Mouse (Mus musculus): Measurements from ENCODE around the gene Gm44965. TPM values are rescaled to one million over a fixed set of nuclear protein-coding genes. Genes with fewer than 3 reads are reported as not detected.

Gm44965 gene
- polyA plus RNA-seq (2014; fragmentation: Illumina TruSeq; extraction: RNeasy Lipid Tissue Mini Kit (QIAGEN cat#74804); ENCODE audit: low read depth, low replicate concordance), result not detected

GRCm38 (mm10) chr6:48593158-48594042 lies at the start of gene Gm44965, which contains the start of gene Repin1:
Gene Gm44965, plus strand, starts transcription at chr6:48593941.
Gene Repin1, plus strand, starts transcription at chr6:48593883.

GRCm38 (mm10) chr6:48554280-48555103 lies 39.2 kb upstream of the Gm44965 start, which contains the start of gene Lrrc61:
Gene Lrrc61, plus strand, starts transcription at chr6:48554796.

GRCm38 (mm10) chr6:48572572-48573061 lies 21.1 kb upstream of the Gm44965 start, which contains the start of gene Rarres2:
Gene Rarres2, minus strand, starts transcription at chr6:48572789.

GRCm38 (mm10) chr6:48589194-48589750 lies 4.5 kb upstream of the Gm44965 start, which contains the start of gene Gm45021:
Gene Gm45021, plus strand, starts transcription at chr6:48589610.

GRCm38 (mm10) chr6:48601271-48602079 lies 7.7 kb downstream of the Gm44965 start, which contains the start of gene Zfp775:
Gene Zfp775, plus strand, starts transcription at chr6:48602063.

GRCm38 (mm10) chr6:48626464-48626863 lies 32.7 kb downstream of the Gm44965 start, which contains the start of gene AI854703:
Gene AI854703, plus strand, starts transcription at chr6:48626764.

GRCm38 (mm10) chr6:48646995-48647394 lies 53.3 kb downstream of the Gm44965 start, which contains the start of gene Gimap8:
Gene Gimap8, plus strand, starts transcription at chr6:48647234.

Other genes with a start within 250 kb of the Gm44965 start
- 2.4 TPM for gene Krba1, start 198.4 kb upstream of the Gm44965 start, polyA plus RNA-seq (2014; fragmentation: Illumina TruSeq; extraction: RNeasy Lipid Tissue Mini Kit (QIAGEN cat#74804); ENCODE audit: low read depth, low replicate concordance)
- 10.0 TPM for gene Zfp467, start 148.1 kb upstream of the Gm44965 start, polyA plus RNA-seq (2014; fragmentation: Illumina TruSeq; extraction: RNeasy Lipid Tissue Mini Kit (QIAGEN cat#74804); ENCODE audit: low read depth, low replicate concordance)
- not detected for gene Sspo, start 145.7 kb upstream of the Gm44965 start, polyA plus RNA-seq (2014; fragmentation: Illumina TruSeq; extraction: RNeasy Lipid Tissue Mini Kit (QIAGEN cat#74804); ENCODE audit: low read depth, low replicate concordance)
- 0.40 TPM for gene Atp6v0e2, start 56.3 kb upstream of the Gm44965 start, polyA plus RNA-seq (2014; fragmentation: Illumina TruSeq; extraction: RNeasy Lipid Tissue Mini Kit (QIAGEN cat#74804); ENCODE audit: low read depth, low replicate concordance)
- gene Lrrc61, start 39.1 kb upstream of the Gm44965 start, polyA plus RNA-seq (2014; fragmentation: Illumina TruSeq; extraction: RNeasy Lipid Tissue Mini Kit (QIAGEN cat#74804); ENCODE audit: low read depth, low replicate concordance), result 5.0 TPM
- 262 TPM for gene Rarres2, start 21.2 kb upstream of the Gm44965 start, polyA plus RNA-seq (2014; fragmentation: Illumina TruSeq; extraction: RNeasy Lipid Tissue Mini Kit (QIAGEN cat#74804); ENCODE audit: low read depth, low replicate concordance)
- gene Gm45021, start 4.3 kb upstream of the Gm44965 start, polyA plus RNA-seq (2014; fragmentation: Illumina TruSeq; extraction: RNeasy Lipid Tissue Mini Kit (QIAGEN cat#74804); ENCODE audit: low read depth, low replicate concordance), result not detected
- 15.9 TPM for gene Repin1, start 58 bp upstream of the Gm44965 start, polyA plus RNA-seq (2014; fragmentation: Illumina TruSeq; extraction: RNeasy Lipid Tissue Mini Kit (QIAGEN cat#74804); ENCODE audit: low read depth, low replicate concordance)
- 0.08 TPM for gene Zfp775, start 8.1 kb downstream of the Gm44965 start, polyA plus RNA-seq (2014; fragmentation: Illumina TruSeq; extraction: RNeasy Lipid Tissue Mini Kit (QIAGEN cat#74804); ENCODE audit: low read depth, low replicate concordance)
- gene AI854703, start 32.8 kb downstream of the Gm44965 start, polyA plus RNA-seq (2014; fragmentation: Illumina TruSeq; extraction: RNeasy Lipid Tissue Mini Kit (QIAGEN cat#74804); ENCODE audit: low read depth, low replicate concordance), result not detected
- 8.2 TPM for gene Gimap8, start 53.3 kb downstream of the Gm44965 start, polyA plus RNA-seq (2014; fragmentation: Illumina TruSeq; extraction: RNeasy Lipid Tissue Mini Kit (QIAGEN cat#74804); ENCODE audit: low read depth, low replicate concordance)
- 31.5 TPM for gene Gimap9, start 82.2 kb downstream of the Gm44965 start, polyA plus RNA-seq (2014; fragmentation: Illumina TruSeq; extraction: RNeasy Lipid Tissue Mini Kit (QIAGEN cat#74804); ENCODE audit: low read depth, low replicate concordance)
- 32.8 TPM for gene Gimap4, start 90.6 kb downstream of the Gm44965 start, polyA plus RNA-seq (2014; fragmentation: Illumina TruSeq; extraction: RNeasy Lipid Tissue Mini Kit (QIAGEN cat#74804); ENCODE audit: low read depth, low replicate concordance)
- gene Gimap6, start 114.3 kb downstream of the Gm44965 start, polyA plus RNA-seq (2014; fragmentation: Illumina TruSeq; extraction: RNeasy Lipid Tissue Mini Kit (QIAGEN cat#74804); ENCODE audit: low read depth, low replicate concordance), result 17.0 TPM
- gene Gm28053, start 124.7 kb downstream of the Gm44965 start, polyA plus RNA-seq (2014; fragmentation: Illumina TruSeq; extraction: RNeasy Lipid Tissue Mini Kit (QIAGEN cat#74804); ENCODE audit: low read depth, low replicate concordance), result not detected
- gene Gimap7, start 124.7 kb downstream of the Gm44965 start, polyA plus RNA-seq (2014; fragmentation: Illumina TruSeq; extraction: RNeasy Lipid Tissue Mini Kit (QIAGEN cat#74804); ENCODE audit: low read depth, low replicate concordance), result 1.3 TPM
- gene Gimap1, start 145.1 kb downstream of the Gm44965 start, polyA plus RNA-seq (2014; fragmentation: Illumina TruSeq; extraction: RNeasy Lipid Tissue Mini Kit (QIAGEN cat#74804); ENCODE audit: low read depth, low replicate concordance), result not detected
- gene Gimap5, start 152.3 kb downstream of the Gm44965 start, polyA plus RNA-seq (2014; fragmentation: Illumina TruSeq; extraction: RNeasy Lipid Tissue Mini Kit (QIAGEN cat#74804); ENCODE audit: low read depth, low replicate concordance), result 0.87 TPM
- gene Gimap3, start 176.9 kb downstream of the Gm44965 start, polyA plus RNA-seq (2014; fragmentation: Illumina TruSeq; extraction: RNeasy Lipid Tissue Mini Kit (QIAGEN cat#74804); ENCODE audit: low read depth, low replicate concordance), result 1.8 TPM
- 74.1 TPM for gene Tmem176a, start 247.0 kb downstream of the Gm44965 start, polyA plus RNA-seq (2014; fragmentation: Illumina TruSeq; extraction: RNeasy Lipid Tissue Mini Kit (QIAGEN cat#74804); ENCODE audit: low read depth, low replicate concordance)
- 51.6 TPM for gene Tmem176b, start 247.6 kb downstream of the Gm44965 start, polyA plus RNA-seq (2014; fragmentation: Illumina TruSeq; extraction: RNeasy Lipid Tissue Mini Kit (QIAGEN cat#74804); ENCODE audit: low read depth, low replicate concordance)

All from liver, adult 10 weeks (tissue).